Mouse (Mus musculus) gastrocnemius, postnatal 10 days (tissue): Measurements from ENCODE around the gene Hoxd10. TPM values are rescaled to one million over a fixed set of nuclear protein-coding genes. Genes with fewer than 3 reads are reported as not detected.

Source experiments
- DNase-seq: peaks from one replicate; pipeline ENCODE4 v3.0.0; 2021; ENCODE audit warnings: mixed read lengths
- total RNA-seq, 2 experiments: library from RNA; stranded (reverse); gene quantifications; 2 replicates each; pipeline ENCODE4 v1.2.3; 2021

Hoxd10 gene
- total RNA-seq, 2 experiments from 2014 or later, result 3.9 to 4.5 TPM

DNA sequence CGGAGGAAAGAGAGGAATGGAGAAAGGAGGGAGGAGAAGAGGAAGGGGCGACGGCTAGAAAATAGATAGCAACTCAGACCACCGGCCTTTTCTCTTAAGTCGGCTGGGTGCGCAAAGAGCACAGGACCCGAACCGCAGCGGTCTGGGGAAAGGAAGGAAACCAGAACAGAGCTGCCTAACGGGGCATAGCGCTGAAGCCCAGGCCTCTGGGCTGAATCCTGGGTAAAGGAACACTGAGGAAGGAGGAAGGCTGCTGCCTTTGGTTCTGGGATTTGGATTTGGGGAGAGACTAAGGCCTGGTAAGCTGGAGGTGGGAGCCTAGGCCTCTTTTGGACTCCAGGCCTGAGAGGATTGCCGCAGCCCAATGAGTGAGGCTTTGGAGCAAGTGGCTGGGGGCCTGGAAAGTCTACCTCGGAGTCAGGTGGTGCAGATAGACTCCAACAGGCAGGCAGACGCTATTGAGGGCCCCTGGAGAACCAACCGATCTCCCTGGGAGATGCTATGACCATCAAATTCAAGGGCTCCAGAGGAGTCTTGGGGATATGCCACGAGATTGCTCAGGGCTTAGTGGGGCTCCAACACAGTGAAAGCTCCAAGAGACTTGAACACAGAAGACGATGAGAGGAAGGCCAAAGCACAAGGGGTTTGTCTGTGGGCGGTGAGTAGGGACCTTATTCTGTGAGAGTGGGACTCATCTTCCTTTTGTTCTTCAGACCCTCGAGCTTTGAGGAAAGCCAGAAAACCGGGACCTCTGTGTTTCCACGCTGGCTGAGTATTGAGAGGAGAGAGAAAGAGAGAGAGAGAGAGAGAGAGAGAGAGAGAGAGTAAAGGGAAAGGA is 10.9 kb upstream of the Hoxd10 start:
- no peak for DNase-seq

DNA sequence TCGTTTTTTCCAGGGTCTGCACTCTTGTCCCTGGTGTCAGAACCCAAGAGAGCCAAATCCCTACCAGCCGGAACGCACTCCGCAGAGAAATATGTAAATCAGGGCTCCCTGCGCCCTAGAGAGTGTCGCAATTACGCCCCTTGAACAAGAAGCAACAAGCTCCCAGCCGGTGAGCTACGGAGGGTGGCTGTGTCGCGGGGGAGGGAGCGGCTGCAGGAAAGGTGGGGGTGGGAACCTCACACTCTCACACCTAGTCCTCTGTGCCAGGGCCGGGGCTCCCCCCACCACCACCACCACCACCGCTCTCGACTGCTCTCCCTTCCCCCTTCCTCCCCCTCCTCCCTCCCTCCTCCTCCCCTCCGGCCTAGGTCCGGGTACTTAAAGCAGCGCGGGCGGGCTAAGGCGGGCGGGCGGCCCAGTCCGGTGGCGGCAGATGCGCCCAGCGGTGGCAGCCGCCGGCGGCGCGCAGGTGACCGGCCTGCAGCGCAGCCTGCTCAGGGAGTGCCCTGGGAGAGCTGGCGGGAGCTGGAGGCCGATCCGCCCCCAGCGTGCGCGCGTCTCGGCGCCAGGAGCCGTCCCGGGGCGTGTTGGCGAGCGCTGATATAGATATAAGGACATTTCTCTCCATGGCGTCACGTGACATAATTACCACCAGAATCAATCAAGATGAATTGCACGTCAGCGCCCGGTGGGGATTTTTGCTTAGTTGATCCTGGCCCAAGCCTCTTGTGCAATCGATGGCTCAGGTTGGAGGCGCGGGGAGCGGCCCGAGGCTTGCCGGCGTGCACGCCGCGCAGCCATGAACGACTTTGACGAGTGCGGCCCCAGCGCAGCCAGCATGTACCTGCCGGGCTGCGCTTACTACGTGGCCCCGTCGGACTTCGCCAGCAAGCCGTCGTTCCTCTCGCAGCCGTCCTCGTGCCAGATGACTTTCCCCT is 9.9 kb upstream of the Hoxd10 start:
- DNase-seq, result no peak

- no peak for DNase-seq
These were observed 8.9 kb upstream of the Hoxd10 start for GRCm38 (mm10) chr2:74682796-74683195.

DNA sequence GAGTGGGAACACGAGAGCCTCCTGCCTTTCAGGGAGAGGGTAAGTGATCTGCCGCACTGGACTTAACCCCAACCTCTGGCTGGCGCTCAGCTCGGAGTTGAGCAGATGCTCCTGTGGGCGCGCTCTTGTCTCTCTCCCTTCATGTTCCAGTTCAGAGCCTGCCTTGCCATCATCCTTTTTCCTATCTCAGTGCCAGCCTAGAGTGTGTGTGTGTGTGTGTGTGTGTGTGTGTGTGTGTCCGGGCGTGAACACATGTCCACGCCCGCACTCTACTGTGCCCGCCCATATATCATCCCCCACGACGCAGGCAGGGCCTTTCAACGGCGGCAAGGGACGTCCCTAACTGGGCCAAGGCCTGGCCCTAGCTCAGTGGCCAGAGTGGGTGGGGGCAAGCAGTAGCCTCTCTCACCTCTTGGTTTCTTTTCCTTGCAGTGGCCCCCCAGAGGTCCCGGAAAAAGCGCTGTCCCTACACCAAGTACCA is 8.2 kb upstream of the Hoxd10 start:
- DNase-seq, result no peak

DNA sequence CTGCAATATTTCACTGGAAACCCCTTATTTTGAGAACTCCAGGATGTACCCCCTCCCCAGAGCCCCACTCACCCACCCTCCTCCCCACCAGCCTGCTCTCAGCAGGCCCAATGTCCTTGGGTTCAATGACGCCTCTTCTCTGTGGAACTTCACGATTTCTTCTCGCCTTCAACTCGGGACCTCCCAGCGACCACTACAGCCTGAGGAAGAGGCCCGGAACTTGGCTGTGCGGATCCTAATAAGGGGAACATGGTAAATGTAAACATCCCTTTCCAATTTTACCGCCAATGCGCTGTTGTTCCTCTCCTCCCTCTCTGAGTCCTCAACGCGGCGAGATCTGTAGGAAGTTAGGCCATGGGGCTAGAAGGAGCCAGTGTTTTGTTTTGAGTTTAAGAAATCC is 7.6 kb upstream of the Hoxd10 start:
- no peak for DNase-seq

DNA sequence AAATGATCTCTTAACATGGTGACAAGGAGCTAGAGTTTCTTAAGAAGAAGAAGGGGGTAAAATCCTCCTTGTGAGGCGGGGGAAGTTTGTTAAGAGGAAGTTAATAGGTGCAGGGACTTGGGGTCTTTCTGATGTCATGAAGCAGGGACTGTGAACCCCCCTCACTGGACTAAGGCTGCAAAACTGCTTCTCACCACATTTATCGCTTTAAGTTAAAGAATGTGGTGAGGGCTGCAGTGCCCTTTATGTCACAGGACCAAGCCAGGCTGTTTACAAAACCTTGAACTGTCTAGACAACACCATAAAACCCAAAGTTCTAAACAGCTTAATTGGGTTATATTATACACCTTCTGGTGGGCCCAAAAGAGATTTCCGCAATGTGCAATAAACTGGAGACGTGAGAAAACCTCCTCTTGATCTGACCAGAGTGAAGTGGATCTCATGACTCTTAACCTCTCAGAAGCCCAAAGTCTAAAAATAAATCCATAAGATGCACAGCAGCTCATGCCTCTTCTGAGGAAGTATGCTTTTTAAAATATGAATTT is 6.6 kb upstream of the Hoxd10 start:
- DNase-seq, result no peak

GRCm38 (mm10) chr2:74686301-74686987 is 5.3 kb upstream of the Hoxd10 start:
- peak; percentile 62 for DNase-seq

DNA sequence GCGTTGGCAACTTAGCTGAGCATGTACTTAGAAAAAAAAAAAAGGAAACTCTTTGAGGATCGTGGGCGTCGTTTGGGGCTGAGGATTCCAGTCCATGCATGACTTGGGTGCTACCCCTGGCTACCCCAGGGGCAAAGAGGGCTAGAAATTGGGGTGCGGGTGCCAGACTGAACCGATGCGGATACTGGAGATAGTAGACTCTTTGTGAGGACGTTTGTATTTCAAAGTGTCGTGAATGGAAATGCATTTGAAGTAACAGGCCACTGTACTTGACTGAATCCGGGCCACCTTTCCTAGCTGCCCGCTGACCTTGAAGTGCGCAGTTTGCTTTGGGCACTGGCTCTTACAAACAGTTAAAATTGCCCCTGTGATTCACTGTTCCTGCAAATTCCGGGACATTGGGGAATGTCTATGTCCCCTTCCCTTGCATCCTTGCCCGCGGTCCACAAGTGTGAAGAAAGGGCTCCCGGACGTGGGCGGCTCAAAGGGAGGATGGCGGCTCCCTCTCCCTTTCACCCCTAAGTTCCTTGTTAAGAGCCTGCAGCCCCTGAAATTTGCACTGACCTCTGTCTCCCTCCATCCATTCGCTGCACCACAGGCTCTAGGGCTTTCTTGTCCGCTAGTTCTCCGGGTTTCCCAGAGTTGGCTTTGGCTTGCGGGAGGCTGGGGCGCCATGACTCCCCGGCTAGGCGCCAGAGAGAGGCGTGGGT is 4.6 kb upstream of the Hoxd10 start:
- peak; percentile 26 for DNase-seq

DNA sequence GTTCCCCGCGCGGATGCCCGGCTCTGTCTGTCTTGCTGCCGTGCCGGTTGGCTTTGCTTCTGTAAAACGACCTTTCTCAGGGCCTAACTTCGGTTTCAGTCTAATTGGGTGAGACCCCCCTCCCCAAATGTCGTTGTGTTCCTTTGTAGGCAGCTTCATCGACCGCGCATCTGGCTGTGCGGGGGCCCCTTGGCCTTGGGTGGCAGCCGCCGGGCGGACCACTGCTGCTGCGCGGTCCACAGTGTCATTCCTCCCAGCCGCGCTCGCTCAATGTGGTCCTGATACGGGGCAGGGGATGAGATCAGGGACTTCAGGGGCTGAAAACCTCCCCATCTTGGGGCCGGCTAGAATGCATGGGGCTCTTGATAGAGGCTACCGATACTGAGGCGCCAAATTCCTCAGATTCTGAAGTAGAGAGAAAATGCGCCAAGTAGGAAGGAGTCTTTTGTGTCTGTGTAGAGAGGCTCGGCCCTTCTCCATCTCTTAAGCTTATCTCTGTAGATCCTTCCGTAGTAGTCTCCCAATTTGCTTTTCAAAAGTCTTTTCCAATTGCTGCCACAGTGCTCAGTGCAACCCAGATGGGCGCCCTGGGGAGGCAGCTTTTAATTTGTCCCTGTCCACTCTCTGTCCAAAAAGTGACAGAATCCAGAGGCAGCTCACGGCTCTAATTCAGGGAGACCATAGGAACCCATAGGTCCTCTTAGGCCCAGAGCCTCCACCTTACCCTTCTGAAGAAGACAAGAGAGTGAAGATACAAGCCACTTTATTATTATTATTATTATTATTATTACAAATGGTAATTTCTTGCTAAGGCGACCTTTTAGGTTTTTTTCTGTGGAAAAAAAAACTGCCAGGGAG is 3.8 kb upstream of the Hoxd10 start:
- DNase-seq, result no peak

GRCm38 (mm10) chr2:74688795-74689573 is 2.7 kb upstream of the Hoxd10 start:
- no peak for DNase-seq

- no peak for DNase-seq
These were observed 2.0 kb upstream of the Hoxd10 start for GRCm38 (mm10) chr2:74689574-74690337.

DNA sequence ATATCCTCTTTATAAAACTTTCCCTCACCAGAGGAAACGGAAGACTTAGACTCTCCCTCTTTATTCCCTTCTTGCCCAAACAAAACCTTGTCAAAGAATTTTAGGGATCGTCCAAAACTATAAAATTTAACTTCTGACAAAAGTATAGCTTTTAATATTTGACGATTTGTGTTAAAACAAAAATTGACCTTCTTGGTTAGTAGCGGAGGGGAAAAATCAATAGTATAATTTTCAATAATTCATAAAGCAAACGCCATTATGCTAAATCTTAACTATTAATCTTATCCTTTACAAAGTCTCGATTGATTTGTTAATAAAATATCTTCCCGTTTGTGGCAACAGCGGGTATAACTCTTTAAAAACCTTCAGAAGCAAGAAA is 1.4 kb upstream of the Hoxd10 start:
- no peak for DNase-seq

- no peak for DNase-seq
These were observed 477 bp downstream of the Hoxd10 start for GRCm38 (mm10) chr2:74691995-74692807.

- DNase-seq, result no peak
These were observed 1.2 kb downstream of the Hoxd10 start for GRCm38 (mm10) chr2:74692808-74693431.

GRCm38 (mm10) chr2:74693432-74693827 is 1.7 kb downstream of the Hoxd10 start:
- no peak for DNase-seq

- no peak for DNase-seq
These were observed 2.3 kb downstream of the Hoxd10 start for GRCm38 (mm10) chr2:74694066-74694465.

DNA sequence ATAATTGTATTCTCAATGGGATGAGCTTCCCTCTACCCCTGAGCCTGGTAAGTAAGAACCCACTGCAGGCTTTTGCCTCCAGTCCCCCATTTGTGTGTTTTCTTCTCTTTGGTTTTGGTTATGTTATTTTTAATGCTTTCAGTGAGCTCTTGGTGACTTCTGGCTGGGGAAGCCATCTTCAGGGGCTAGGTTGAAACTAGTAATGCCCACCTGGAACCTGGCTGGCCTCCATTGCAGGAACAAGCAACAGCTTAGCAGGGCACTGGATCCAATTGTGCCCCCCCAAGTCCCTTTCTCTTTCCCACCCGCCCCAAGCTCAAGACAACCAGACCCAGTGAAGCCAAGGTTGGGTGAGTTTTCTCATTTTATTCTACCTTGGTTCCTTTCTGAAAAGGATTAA is 3.7 kb downstream of the Hoxd10 start:
- no peak for DNase-seq
